Mouse (Mus musculus) heart, postnatal 25 days (tissue): Measurements from ENCODE around the gene Olfr215. TPM values are rescaled to one million over a fixed set of nuclear protein-coding genes. Genes with fewer than 3 reads are reported as not detected.

ENCODE experiments used
- total RNA-seq, 2 experiments: library from RNA; stranded (reverse); gene quantifications; 2 replicates each; pipeline ENCODE4 v1.2.3; 2021

The Olfr215 gene
- total RNA-seq, 2 experiments from 2014 or later: not detected

Other genes starting within 250 kb of the Olfr215 start
- 10 to 100 TPM; 38.6 to 41.2 TPM for gene March8, start 246.2 kb downstream of the Olfr215 start, total RNA-seq
- 10 to 100 TPM in 1 of 2 experiments, 1 to 10 TPM in 1; 8.7 to 10.3 TPM for gene Alox5, start 123.0 kb downstream of the Olfr215 start, total RNA-seq
- gene Olfr211, start 95.1 kb downstream of the Olfr215 start, total RNA-seq: not detected
- gene Olfr212, start 77.7 kb downstream of the Olfr215 start, total RNA-seq: not detected
- not detected for gene Olfr213, start 45.7 kb downstream of the Olfr215 start, total RNA-seq
- 1 to 10 TPM; 1.4 to 1.7 TPM for gene Gm5580, start 33.1 kb downstream of the Olfr215 start, total RNA-seq
- gene Olfr214, start 30.0 kb downstream of the Olfr215 start, total RNA-seq: not detected
- 10 to 100 TPM; 19.0 to 20.8 TPM for gene Zfp422, start 44.8 kb upstream of the Olfr215 start, total RNA-seq
- gene Depp1, start 66.4 kb upstream of the Olfr215 start, total RNA-seq: 10 to 100 TPM; 45.7 to 58.1 TPM
- 1 to 10 TPM; 5.8 to 8.2 TPM for gene Rassf4, start 89.8 kb upstream of the Olfr215 start, total RNA-seq
- gene Tmem72, start 132.7 kb upstream of the Olfr215 start, total RNA-seq: under 1 TPM in 1 of 2 experiments, not detected in 1; 0.03 TPM